Mouse (Mus musculus) embryonic facial prominence, embryonic 15.5 days (tissue): Measurements from ENCODE around the gene Ttc12. TPM values are rescaled to one million over a fixed set of nuclear protein-coding genes. Genes with fewer than 3 reads are reported as not detected.

Source experiments
- polyA plus RNA-seq: library from polyadenylated mRNA; unstranded; fragments of >200 nt; fragmentation: Nextera tagmentation; extraction: Ambion mirVana; gene quantifications from 2 replicates; pipeline ENCODE4 v1.2.1, GENCODE M21; 2015

The Ttc12 gene
- polyA plus RNA-seq, 1 experiment from 2014 or later = 3.9 TPM

Other genes starting within 250 kb of the Ttc12 start
- gene Gm4894, start 235.7 kb downstream of the Ttc12 start, polyA plus RNA-seq = not detected in 2 replicates
- gene Drd2, start 145.6 kb downstream of the Ttc12 start, polyA plus RNA-seq = 0.22 and 0.48 TPM in 2 replicates
- 0.08 and 0.13 TPM in 2 replicates for gene Ankk1, start 59.2 kb downstream of the Ttc12 start, polyA plus RNA-seq